Mouse (Mus musculus) CD4-positive, CD25-positive, alpha-beta regulatory T cell, adult 9 weeks (primary cell): ENCODE measurements around the gene Adgrg2. TPM values are rescaled to one million over a fixed set of nuclear protein-coding genes. Genes with fewer than 3 reads are reported as not detected.

Experiments
- polyA plus RNA-seq: library from polyadenylated mRNA; unstranded; fragments of 100-300 nt; shearing (Covaris generic); gene quantifications from one replicate; pipeline ENCODE4 v1.2.1, GENCODE M21; 2017

Gene Adgrg2
- polyA plus RNA-seq = not detected

GRCm38 (mm10) chrX:160390464-160390956 lies at the start of gene Adgrg2:
Gene Adgrg2 (plus strand): TSS chrX:160390690.

GRCm38 (mm10) chrX:160502048-160503041 lies 111.9 kb downstream of the Adgrg2 start, which contains the start of gene Phka2:
Gene Phka2 (plus strand): TSS chrX:160502166.

Other genes with a start within 250 kb of the Adgrg2 start
- gene Phka2, start 111.5 kb downstream of the Adgrg2 start, polyA plus RNA-seq = 20.2 TPM